Mouse (Mus musculus) telencephalon, adult 2 months (tissue): ENCODE measurements around the gene Osbpl6.
A peak's percentile ranks its signal among the peaks of the same experiment; 100 is the strongest.

Source experiments
- DNase-seq: peaks from one replicate; pipeline ENCODE4 v3.0.0-alpha.2; 2011; ENCODE audit warnings: low read depth, low spot score

Gene Osbpl6

GRCm38 (mm10) chr2:76406151-76406936, at the start of gene Osbpl6:
Gene Osbpl6 (plus strand): TSS chr2:76406508.
- DNase-seq: no peak

DNA sequence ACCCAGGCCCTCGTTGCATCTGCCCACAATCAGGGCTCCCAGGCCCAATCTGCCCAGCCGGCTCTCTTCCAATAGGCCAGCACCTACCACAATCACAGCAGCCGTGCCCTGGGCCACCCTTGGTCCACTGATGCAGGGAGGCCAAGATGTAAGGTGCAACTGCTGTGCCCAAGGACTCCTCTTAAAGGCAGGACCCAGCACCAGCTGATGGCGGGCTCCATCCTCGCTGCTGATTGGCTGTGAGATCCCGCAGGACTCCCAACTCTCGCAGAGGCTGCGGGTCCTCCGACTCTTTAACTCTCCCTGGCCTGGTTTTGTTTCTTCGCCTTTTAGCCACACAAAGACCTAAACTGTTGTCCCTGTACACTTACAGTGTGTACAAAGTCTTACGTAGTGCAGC, 46.1 kb upstream of the Osbpl6 start, which contains the start of gene Cyct:
Gene Cyct (minus strand): TSS at position 225 of the 400 bp plus-strand sequence.
- DNase-seq: no peak

DNA sequence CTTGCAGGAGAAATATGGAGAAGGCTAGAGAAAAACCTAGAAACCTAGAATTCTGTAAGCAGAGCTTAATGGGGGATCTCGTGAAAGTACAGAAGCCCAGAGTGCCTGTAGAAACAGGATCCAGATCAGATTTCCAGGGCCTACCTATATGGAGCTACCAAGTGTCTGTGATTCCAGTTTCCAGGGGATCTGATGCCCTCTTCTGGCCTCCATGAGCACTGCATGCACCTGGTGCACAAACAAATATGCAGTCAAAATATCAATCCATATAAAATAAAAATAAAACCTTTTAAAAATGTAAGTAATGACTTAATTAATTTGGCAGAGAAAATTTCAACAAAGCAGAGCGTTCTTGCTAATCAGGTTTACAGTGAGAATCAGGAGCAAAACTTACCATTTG, 44.2 kb upstream of the Osbpl6 start:
- no peak for DNase-seq

GRCm38 (mm10) chr2:76365811-76366210, 40.5 kb upstream of the Osbpl6 start:
- DNase-seq: no peak

DNA sequence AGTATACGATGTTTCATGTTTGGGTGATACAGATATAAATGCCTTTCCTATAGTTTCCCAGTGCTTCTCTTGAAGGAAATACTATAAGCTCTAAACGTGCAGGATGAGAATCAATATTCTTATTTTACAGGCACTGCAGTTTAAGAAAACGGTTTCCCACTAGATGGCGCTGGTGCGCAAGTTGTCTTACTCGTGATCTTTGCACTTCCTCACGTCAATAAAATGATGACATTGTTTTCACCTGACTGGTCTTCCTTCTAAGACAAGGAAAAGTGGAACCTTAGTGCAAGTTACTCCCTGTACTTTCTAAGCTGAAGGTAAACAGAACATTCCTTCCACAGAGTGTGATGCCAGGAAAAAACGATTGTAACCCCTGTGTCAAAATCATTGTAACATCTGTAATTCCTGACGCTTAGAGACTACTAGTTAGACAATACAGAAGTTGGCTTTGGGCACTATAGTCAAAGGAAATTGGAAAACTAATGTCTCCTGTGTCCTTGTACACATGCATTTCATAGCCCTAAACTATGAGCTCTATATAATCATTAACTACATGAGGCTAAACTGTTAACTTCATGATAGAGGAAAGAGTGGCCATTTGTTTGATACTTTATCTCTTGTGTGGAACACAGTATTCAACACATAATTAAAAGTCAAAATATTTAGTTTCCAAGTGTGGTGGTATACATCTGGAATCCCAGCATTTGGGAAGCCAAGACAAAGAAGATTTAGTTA, 39.0 kb upstream of the Osbpl6 start:
- peak; percentile 46 for DNase-seq

DNA sequence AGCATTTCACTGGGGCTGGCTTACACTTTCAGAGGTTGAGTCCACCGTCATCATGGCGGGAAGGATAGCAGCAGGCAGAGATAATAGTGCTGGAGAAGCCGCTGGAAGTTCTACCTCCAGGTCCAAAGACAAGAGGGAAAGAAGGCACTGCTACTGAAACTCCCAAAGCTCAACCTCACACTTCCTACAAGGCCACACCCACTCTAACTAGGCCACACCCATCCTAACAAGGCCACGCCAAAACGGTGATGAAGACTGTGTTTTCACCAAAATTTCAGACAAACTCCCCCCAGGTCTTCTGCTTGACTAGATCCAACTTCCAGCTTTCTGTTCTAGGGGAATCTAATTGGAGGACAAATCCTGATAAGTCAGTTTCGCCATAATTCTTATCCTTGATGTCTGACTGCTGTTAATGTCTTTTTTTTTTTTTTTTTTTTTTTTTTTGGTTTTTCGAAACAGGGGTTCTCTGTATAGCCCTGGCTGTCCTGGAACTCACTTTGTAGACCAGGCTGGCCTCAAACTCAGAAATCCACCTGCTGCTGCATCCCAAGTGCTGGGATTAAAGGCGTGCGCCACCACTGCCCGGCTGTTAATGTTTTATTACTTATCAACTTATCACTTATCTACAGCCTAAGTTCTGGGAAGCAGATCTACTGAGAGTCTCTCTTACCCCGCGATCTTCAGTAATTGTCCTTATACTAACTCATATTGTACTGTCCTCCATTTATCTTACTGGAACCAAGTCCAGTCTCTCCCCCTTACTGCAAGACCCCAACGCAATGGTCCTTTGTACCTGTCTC, 37.2 kb upstream of the Osbpl6 start:
- DNase-seq: no peak

GRCm38 (mm10) chr2:76369821-76370655, 36.3 kb upstream of the Osbpl6 start, which contains the start of gene Rbm45:
Gene Rbm45 (plus strand): TSS chr2:76369984.
- DNase-seq: peak; percentile 76

DNA sequence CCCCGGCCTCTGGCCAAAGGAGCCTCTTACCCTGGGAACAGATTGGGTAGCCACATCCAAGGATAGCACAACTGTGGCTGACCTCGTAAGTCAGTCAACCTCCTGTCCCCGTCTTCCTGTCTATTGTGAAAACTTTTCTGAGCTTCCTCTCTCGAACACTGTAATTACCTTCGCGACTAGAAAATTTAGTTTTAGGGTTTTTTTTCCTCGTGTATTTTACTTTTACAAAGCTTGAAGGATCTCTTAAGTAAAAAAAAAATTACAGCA, 35.7 kb upstream of the Osbpl6 start:
- no peak for DNase-seq

DNA sequence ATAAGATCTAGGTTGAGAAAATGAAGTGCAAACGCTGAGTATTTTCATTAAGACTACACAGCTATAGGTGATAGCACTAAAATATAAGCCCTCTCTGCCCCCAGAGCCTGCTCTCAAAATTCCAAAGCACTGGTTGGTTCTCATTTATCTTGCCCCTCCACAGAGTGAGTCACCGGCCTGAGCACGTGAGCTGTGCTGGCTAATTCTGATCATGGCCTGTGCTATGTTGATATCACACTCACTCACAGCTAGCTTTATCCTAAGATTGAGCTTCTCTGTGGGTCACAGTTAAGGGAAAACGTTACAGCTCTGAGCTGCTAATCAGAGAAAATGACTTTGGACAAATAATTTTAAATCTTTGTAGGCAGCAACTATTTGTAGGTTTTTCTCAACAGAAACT, 34.1 kb upstream of the Osbpl6 start:
- no peak for DNase-seq

- no peak for DNase-seq
Measured at GRCm38 (mm10) chr2:76374544-76375206, 31.6 kb upstream of the Osbpl6 start.

DNA sequence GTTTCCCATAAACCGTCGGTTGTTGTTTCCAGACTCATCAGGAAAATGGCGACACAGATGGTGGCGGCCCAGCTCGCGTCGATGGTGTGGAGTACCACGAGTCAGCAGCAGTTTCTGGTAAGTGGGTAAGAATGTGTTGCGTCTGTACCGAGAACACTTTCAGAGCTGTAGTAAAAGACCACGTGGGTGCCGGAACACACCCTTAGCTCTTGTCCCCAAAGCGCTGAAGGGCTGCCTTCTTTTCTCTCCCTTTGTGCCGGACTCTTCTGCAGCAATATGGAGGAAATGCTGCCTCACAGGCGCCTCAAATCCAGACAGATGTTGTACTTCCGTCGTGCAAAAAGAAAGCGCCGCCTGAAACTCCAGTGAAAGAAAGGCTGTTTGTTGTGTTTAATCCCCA, 27.7 kb upstream of the Osbpl6 start:
- DNase-seq: no peak

DNA sequence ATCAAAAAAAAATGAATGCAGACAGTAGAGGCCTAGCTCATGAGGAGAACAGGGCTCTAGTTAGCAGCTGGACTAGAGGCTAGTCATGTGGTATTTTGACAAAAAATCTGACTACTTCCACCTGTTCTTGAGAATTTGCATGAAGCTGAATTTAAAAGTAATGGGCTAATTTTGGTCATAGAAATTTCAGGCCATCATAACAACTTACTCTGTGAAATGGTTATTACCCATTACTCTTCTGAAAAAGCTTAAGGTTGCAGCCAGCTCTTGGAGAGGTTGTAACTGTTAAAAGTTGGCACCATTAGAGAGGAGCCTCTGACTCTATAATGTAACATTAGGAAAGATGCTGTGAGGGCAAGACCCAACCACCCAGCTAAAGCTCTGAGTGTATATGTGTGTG, 19.8 kb upstream of the Osbpl6 start:
- DNase-seq: no peak

DNA sequence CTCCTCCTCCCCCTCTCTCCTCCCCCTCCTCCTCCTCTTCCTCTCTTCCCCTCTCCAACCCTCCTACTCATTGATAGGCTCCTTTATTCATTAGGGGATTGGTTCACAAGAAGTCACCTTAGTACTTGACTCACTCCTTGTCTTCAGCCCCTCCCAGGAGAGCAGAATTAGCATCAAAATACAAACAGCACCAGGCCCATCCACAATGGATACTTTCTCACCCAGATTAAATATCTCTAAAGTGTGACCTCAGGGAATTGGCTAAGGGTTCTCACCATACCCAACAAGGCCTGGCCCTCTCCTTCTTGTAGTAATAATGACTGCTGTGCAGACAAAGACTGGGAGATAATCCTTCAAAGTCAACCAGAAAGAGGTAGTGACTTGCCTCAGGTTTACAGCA, 6.1 kb upstream of the Osbpl6 start:
- no peak for DNase-seq

DNA sequence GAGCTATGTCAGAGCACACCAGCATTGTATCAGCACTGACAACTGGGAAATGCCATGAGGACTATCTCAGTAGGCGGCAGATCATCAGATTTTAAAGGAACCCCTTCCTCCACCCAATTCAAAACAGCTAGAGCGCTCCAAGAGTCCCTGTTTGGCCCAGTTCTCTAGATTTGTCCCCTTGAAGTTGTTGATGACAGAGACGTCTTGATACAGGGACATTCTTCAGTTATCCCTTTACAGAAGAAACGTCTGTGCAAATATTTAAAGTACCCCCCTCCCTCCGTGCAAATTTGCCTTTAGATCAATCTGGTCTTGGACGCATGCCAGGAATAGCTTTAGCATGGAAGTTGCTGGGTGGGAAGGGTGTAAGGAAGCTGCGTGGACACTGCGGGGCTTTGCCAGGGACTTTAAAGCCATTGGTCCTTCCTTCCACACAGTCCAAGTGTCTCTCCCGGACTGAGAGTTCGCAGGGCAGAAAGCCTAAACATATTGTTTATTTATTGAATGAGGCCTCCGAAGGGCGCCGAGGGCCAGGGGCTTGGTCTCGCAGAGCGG, 635 bp upstream of the Osbpl6 start:
- DNase-seq: no peak

GRCm38 (mm10) chr2:76406937-76407441, 681 bp downstream of the Osbpl6 start:
- no peak for DNase-seq

GRCm38 (mm10) chr2:76409526-76409925, 3.2 kb downstream of the Osbpl6 start:
- no peak for DNase-seq

GRCm38 (mm10) chr2:76409986-76410385, 3.7 kb downstream of the Osbpl6 start:
- no peak for DNase-seq

DNA sequence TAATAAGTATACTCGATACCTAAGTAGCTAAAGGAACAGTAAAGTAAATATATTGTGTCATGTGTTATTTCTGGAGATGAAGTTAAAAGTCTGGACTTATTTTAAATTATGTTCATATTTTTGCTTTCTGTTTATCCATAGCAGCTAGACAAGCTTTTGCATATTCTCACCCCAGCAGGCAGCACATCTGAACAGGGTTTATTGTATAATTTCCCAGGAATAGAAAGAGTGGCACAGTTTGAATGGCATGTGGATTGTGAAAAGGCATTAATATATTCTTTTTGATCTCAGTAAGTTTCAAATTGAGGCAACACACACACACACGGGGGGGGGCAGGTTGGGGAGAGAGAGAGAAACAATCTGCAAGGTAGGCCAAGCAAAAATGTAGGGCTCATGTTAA, 6.6 kb downstream of the Osbpl6 start:
- no peak for DNase-seq

GRCm38 (mm10) chr2:76417446-76418141, 11.3 kb downstream of the Osbpl6 start:
- no peak for DNase-seq

DNA sequence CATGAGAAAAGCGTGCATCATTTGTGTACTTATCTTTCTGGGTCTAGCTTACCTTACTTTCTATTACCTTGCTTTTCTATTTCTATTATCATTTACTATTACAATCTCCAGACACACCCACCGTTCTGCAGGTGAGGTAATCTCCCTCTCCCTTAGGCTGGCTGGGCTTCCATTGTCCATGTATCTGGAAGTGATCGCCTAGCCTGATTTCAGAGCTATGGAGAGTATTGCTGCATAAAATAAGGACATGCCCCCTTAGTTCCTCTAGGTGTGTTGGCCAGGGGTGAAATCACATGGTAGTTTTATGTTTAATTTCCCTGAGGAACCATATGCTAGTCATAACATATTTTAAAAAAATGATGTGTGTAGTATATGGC, 11.8 kb downstream of the Osbpl6 start:
- DNase-seq: no peak
